Comparison of ENCODE assay signal across 12 mouse cellular contexts in the genomic region with DNA sequence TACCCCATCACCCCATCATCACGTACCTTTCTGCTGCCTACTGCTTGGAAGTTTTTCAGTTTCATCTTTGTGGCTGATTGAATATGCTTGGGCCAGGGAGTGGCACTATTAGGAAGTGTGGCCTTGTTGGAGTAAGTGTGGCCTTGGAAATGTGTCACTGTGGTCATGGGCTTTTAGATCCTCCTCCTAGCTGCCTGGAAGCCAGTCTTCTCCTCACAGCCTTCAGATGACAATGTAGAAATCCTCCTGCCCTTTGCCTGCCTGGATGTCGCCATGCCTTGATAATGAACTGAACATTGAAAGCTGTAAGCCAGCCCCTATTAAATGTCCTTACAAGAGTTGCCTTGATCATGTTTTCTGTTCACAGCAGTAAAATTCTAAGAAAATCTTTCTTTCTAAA.
"Had no signal": no experiment of that assay in that cellular context is flagged by ENCODE, and none has a peak within 500 bp of the region (broad histone marks: within the 10 kb centered on the region; RNA-seq: fewer than 3 reads in every experiment).

No protein-coding gene starts in this region.

- DNase-seq: gastrocnemius, adult 2 months; gastrocnemius, postnatal 10 days; gastrocnemius, postnatal 25 days; heart, postnatal 10 days; heart, postnatal 4 days; kidney, adult 18-20 months; kidney, adult 8-10 months; kidney, postnatal 10 days; kidney, postnatal 25 days; kidney, postnatal 4 days; left cerebral cortex, postnatal 4 days; lung, adult 18-20 months had no signal
